Mouse (Mus musculus): ENCODE data around the gene Atf1.

- TF ChIP-seq CTCF (IDR thresholded peaks at IDR 0.05) (no peak), EP300 (IDR thresholded peaks at IDR 0.05) (no peak)
These were observed 14.3 kb upstream of the Atf1 start for GRCm38 (mm10) chr15:100213339-100213738.

Data from lung, postnatal 0 days (tissue).